Mouse (Mus musculus): Measurements from ENCODE around the gene Nedd4.
"Not testable (repeated sequence)": the region's sequence is repeated elsewhere in the genome, so short reads cannot be mapped to it uniquely, and the experiment has no call there.

The Nedd4 gene

DNA sequence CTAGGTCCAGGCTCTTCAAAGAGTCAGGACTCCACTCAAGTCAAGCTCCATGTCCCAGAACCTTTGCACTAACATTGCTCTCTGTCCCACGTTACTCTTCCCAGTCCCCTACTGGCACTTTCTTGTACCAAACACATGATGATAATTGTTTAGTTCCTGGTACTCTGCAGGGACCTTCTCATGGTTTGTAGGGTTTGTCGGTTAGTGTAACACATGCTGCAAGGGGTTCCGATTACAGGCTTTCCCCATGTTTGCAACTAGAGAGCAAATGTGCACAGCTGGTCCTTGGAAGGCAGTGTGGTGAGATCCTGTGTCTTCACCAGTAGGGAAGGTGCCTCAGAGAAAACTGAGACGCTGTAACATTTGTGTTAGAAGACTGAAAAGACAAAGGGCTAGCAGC is 8.6 kb upstream of the Nedd4 start:
- DNase-seq, result no peak

DNA sequence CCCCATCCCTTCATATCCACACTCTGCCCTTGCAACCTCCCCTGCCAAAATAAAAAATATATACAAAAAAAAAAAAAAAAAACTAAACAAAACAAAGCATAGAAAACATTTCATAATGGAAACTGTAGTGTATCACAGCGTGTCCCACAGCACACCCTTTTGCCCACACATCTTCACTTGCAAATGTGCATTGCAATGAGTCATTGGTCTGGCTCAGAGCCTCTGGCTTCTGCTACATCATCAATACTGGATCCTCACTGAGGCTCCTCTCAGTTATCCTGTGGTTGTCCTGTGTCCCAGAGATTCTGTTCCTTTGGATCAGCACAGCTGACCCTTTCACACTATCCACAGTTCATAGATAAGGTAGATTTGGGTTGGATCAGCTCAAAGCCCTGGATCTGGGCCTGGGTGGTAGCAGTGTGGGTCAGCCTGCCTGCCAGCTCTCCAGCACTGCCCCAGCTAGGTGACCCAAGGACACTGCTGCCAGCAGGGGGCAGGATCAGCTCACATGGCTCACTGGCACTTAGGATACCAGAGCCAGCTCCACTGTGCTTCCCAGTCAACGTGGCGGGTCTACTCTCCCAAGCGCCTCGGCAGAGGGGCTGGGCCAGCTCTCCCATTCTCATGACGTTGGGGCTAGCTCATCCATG is 7.4 kb upstream of the Nedd4 start:
- DNase-seq, result peak; percentile 30 to 60

DNA sequence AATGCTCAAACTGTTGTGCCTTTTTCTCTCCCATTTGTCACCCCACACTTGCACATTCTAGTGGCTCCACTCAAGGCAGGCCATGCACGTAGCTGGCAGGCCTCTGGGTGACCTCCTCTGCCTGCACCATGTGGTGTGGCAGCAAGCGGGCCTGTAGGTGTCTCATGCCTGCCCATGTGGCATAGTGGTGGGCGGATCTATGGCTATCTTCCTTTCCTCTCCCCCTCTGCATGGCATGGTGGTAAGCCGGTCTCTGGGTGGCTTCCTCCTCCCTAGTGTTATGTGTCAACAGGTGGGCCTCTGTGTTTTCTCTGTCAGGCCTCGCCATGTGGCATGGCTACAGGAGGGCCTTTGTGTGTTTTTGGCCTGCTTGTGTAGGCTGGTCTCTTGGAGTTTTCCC is 6.5 kb upstream of the Nedd4 start:
- no peak for DNase-seq

DNA sequence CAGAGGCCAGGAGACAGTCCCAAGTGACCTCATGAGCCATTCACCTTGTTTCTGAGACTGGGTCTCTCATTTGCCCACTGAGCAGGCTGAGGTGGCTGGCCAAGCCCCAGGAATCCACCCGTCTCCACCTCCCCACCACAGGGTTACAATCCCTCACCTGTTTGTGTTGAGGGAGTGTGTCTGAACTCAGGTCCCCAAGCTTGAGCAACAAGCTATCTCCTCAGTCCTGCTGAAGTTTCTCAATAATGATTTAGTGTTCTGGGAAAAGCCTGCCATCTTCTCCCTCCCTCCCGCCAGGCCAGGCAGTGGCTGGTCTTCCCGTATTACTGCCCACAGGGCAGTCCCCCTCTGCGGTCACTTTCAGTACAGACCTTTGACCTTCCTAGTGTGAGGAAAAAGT is 5.7 kb upstream of the Nedd4 start:
- no peak for DNase-seq

DNA sequence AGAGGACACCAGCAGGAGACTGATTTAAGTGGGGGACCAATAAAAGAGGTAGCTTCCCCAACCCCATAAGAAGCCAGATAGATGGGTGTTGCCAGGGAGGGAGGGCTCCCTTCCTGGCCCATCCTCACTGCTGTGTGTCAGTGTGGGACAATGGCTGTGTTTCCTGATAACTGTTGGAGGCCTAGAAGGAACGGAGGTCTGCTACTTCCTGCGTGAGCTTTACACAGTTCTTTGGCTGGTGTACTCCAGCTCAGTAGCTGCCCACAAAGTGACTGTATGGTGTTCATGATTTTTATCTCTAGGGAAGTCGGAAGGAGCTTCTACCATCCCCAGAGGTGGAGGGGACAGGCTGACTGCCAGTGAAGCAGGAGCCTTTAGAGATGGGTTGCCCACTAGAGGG is 5.2 kb upstream of the Nedd4 start:
- no peak for DNase-seq

DNA sequence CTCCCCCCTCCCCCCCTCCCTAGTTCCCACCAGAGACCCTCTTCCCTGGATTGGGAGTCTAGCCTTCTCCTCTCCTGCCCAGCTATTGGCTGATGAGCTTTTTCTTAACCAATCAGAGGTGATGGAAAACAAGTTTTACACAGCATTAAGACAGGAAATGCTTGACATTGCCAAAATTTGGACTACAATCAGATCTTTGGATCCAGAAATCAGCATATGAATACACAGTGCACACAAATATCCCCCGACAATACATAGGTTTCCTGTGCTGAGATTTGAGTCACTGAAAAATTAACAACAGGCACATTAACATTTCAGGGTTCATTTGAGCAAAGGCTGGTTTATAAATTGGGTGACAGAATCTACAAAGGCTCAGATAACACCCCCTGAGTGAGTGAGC is 4.5 kb upstream of the Nedd4 start:
- DNase-seq, result no peak

DNA sequence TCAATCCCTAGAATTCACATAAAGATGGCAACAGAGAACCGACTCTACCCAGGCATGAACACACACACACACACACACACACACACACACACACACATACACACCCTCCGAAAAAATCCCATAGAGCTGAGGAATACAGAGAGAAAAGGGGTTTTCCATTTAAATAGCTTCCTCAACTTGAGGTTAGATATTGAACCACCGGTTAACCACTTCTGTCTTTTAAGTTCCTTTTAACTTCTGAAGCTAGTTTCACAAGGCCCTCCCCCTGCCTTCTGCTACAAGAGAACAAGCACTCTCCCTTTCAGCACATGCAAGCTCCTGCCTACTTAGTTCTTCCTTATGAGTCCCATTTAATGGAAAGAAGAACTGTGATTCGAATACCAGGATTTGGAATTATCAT is 2.0 kb upstream of the Nedd4 start:
- no peak for DNase-seq

DNA sequence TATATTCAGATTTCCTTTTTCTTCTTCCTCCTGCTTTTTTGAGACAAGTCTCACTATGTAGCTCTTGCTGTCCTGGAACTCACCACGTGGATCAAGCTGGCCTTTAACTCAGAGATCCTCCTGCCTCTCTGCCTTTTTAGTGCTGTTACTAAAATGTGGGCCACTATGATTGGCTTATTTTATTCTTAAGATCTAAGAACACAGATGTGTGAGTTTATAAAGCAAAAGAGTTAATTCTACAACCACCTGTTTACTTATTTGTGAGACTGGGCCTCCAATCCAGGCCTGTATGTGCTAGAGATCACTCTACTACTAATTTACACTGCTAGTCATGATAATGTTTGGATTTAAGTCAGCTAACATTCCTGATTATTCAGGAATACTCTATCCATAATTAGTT is 1.2 kb upstream of the Nedd4 start:
- DNase-seq, result no peak

DNA sequence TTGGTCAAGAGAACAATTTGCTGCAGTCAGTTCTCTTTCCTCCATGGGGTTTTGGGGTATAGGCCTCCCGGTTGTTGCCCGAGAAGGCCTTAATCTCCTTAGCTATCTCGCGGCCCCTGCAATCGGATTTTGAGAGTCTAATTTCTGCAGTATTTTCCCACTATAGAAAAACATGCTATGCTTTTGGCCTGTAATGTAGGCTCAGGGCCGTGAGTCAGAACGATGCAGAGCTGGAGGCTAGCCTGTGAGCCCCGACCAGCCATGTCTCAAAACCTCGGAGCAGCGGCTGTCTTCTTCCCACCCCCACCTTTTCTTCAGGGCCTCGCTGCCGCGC is 618 bp upstream of the Nedd4 start:
- DNase-seq, result no peak

DNA sequence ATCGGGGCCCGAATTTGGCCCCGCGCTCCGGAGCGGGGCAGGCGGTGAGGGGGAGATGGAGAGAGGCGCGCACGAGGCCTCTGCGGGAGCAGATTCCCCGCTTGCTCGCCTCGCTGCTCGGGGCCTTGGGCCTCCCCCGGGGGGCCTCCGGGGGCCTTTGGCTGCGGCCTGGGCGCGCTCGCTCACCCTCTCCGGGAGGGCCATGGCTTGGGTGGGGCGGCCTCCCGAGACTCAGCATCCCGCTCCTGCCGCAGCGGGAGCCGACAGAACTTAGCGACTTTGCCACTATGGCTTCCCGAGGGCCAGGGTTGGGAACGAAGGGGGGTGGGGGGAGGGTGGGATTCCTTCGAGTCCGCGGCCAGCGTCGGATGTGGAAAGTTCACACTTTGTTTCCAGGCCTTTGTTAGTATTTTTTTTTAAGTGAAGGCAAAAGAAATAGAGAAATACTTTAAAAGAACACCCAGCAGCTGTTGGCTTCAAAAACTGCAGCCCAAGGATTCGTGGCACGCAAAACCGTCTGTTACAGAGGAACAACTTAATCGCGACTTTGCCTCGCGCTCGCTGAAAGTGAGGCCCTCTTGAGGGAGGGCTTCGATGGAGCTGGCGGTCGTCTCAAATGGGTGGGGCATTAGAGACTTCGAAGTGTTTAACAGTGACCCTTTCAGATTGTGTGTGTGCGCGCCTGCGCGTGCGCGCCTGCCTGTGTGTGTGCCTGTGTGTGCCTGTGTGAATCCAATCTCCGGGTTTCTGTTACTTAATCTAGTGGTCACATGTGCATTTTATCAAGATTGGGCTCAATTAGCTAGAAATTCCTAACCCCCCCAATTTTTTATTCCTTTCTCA is 766 bp downstream of the Nedd4 start:
- peak; percentile 81 to 83 for DNase-seq

DNA sequence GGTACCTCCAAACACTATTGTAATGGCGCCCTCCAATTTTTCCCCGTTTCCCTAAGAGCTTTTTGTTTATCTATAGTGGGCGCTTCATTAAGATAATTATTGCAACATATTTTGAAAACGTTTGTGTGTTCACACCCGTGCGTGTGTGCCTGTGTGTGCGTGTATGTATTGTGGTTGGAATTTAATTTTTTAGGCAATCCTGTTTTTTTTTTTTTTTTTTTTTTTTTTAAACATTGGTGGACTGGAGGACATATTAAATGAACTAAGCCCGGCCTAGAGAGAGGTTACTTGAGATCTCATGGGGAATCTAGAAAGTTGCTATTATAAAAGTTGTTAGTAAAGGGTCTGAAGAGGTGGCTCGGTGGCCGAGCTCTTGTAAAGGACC is 1.4 kb downstream of the Nedd4 start:
- DNase-seq, result no peak

DNA sequence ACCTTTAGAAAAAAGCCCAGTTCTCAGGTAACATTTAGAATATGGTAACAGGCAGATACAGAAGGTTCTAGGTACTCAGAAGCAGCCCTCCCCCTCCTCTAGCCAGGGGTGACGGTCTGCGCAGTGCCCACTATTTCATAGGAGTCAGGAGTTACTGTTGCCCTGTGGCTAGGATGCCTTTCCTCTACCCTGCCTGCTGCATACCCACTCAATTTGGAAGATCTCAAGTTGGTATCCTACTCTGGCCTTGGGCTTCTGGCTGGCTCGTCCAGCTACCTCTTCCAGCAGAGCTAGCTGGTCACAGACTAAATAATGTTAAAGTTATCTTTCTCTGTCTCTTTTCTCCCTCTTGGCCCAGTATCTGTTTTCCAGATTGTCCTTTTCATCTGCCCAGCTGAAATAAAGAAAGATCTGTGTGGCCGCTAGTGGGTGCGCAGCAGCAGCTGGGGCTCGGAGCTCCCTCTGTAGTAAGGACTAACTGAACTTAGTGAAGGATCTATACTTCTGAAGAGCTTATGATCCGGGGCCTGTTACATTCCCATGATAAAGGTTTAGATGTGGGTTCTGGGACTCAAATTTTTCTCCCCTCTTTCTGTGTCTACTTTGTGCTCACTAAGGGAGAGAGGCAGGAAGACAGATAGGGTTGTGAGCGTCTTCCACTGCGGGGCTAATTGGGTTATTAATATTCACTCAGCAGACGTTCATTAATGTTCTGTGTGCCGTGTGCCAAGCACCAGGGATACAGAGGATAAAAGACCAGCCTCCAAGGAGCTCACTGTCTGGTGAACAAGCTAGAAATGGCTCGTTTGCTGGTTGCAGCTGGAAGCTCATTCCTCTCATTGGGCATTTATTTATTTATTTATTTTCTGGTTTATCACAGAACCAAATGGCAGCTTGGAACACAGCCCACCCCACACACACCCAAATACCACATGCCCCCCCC is 2.5 kb downstream of the Nedd4 start:
- peak; percentile 27 to 35 for DNase-seq

DNA sequence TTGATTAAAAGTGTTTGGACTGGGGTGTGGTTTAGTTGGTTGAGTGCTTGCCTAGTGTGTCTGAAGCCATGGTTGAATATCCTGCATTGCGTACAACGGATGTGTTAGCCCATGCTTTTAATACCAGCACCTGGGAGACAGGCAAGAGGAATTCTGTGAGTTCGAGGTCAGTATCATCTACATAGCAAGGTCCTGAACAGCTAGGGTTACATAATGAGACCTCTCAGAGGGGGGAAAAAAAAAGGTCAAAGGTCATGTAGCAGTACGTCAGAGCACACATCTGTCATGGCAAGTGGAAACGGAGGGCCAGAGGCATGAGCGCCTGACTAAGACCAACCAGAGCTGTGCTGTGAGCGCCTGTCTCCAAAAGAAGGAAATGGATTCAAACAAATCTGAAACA is 3.4 kb downstream of the Nedd4 start:
- no peak for DNase-seq

DNA sequence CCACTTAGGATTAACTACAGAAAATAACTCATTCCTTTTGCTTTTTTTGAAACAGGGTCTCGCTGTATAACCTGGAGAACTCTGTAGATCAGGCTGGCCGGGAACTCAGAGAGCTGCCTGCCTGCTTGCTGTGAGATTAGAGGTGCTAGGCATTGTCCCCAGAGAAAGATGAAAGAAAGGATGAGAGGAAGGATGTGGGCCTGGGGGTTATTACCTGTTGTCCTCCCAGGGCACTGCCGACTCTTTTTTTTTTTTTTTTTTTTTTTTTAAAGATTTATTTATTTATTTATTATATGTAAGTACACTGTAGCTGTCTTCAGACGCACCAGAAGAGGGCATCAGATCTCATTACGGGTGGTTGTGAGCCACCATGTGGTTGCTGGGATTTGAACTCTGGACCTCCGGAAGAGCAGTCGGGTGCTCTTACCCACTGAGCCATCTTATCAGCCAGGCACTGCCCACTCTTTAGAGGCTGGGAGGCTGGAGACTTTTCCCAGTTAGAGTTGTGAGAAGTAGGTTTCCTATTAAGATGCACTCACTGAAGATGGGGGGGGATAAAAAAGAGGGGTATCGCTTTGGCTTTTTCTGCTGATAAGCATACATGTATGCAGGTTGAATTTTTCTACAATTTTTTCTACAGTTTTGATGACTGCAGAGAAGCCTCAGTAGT is 4.3 kb downstream of the Nedd4 start:
- not testable (repeated sequence) for DNase-seq

DNA sequence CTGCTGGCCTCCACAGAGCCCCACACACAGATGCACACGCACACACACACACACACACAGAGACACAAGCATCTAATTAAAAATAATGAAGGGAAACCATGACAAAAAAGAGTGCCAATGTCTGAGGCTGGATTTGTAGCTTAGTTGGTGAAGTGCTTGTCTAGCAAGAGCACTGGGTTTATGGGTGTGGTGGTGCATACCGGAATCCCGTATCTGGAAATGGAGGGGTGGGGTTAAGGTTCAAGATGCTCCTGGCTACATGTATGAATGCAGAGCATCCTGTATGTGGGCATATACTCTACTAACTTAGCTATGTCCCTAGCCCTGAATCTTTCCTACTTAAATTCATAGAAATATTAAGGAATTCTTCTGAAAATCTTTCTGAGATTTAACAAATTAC is 5.0 kb downstream of the Nedd4 start:
- no peak for DNase-seq

DNA sequence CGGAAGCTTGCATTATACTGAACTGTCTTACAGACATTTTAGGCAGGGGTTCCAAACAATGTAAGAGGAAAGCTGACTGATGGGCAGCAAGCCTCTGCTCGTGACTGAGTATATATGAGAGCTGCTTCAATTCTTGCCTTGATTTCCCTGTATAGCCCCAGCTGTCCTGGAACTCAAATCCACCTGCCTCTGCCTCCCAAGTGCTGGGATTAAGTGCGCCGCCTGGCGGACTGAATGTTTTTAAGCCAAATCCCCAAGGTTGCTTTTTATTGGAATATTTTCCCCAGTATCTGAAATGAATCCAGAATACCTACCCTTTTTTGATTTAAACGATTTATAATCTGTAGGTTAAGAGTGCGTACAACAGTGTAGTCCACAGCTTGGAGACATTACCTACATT is 7.2 kb downstream of the Nedd4 start:
- DNase-seq, result peak in 1 of 2 experiments; percentile 36

DNA sequence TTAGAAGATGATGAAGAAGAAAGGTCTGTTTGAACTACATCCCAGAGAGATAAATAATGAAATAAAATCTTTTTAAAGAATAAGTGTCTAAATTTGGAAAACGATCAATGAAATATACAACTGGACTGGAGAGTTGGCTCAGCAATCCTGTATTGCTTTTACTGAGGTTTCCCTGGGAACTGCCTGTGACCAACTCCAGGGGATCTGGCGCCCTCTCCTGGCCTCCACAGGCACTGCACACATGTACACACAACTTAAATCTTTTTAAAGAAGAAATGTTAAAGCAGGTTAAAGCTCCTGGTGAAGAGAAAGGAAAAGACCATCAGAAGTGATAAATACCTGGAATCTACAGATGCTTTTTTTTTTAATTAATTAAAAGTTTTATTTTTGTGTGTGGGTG is 10.2 kb downstream of the Nedd4 start:
- DNase-seq, result peak; percentile 89 to 94

DNA sequence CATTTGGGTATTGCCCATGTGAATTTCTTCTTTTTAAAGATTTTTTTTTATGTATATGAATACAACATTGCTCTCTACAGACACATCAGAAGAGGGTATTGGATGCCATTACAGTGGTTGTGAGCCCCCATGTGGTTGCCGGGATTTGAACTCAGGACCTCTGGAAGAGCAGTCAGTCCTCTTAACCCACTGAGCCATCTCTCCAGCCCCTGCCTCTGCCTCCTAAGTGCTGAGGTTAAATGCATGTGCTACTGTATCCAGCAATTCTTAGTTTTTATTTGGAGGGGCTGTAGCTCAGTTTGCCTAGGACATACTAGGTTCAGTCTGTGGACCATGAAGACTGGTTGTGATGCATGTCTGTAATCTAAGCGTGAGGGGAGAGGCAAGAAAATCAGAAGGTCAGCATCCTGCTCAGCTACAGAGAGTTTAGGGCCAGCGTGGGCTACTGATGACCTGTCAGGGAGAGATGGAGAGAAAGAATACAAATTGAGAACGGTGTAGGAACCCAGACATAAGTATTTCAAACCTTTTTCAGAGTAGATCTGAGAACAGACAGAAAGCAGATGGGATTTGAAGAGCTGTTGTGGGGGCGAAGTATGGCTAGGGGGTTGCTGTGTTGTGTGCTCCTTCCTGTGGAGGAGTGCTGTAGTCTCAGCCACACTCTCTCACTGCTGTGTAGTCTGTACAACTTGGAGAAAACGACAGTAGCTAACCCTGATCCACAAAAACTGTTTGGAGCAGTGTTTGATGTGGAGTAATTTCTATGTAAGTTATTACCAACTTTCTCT is 13.0 kb downstream of the Nedd4 start:
- no peak for DNase-seq

DNA sequence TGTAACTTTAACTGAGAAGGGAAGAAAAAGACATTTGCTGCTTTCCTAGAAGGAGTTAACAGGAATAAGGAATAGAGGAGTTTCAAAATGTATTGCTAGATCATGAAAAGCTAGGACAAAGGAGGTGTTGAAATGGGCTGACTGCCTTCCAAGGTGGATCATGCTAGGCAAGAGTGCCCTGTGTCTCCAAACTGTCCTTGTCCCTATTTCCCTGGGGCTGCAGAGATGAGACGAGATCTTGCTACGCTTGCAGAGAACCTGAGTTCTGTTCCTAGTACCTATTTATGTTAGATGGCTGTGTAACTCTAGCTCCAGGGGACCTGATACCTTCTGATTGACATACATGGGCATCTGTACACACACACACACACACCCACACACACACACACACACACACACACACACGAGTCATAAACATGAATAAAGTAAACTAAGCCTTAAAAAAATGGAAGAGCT is 13.6 kb downstream of the Nedd4 start:
- no peak for DNase-seq

DNA sequence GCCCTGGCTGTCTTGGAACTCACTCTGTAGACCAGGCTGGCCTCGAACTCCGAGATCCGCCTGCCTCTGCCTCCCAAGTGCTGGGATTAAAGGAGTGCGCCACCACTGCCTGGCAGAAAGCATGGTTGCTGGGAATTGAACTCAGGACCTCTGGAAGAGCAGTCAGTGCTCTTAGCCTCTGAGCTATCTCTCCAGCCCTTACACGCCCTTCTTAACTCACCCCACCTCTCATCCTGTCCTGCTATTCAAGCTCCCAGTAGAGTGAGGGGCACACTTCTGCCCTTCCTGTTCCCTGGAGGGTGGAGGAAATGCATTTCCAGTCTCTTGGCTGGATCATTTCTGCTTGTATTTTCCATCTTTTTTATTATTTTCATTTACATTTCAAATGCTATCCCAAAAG is 15.5 kb downstream of the Nedd4 start:
- no peak for DNase-seq

DNA sequence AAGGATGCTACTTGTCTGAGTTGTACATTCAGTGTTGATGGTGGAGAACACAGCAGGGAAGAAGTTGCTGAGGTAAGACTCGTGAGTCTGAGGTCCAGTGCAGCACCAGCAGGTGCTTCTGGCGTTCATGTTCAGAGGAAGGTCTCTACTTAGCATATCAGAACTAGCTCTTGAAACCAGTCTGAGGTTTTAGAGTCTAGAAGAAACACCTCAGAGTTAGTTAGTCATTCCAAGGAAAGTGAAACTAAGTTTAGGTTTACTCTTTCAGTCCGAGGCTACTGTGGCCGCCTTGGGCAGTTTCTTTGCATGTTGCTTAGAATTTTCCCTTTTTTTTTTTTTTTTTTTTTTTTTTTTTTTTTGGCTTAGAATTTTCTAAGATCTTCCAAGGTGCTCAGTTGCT is 16.6 kb downstream of the Nedd4 start:
- DNase-seq, result no peak

DNA sequence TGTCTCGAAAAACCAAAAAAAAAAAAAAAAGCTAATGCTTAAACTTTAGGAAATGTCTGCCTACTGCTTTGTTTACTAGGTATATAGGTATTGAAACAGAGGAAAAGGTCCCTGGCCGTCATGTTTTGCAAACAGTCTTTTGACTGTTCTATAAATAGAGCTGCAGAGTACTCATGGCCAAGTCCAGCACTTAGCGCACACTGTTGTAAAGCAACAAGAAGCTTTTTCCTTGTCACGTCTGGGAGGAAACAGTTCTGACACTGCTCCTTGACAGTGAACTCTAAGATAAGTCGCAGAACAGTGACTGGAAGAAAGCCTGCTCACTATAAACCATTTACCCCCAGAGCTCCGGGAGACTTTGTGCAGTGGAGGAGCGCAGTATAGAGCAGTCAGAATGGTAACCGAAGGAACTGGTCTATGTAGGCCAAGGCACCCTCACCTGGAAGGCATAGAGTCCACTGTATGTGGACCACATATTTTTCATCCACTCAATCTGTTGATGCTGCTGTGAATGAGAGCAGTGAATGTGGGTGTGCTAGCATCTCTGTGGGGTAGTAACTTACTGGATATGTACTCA is 19.6 kb downstream of the Nedd4 start:
- no peak for DNase-seq
